Mouse (Mus musculus) megakaryocyte, embryonic 14.5 days (primary cell): ENCODE data around the gene Nrg3.

Experiments
- FLI1 ChIP-seq: IDR thresholded peaks from 2 replicates; pipeline ENCODE4 v1.6.1; 2012; ENCODE audit warnings: low read length, inconsistent platforms, mixed read lengths
- GATA1 ChIP-seq: IDR thresholded peaks from 3 replicates; pipeline ENCODE4 v1.6.1; 2012; ENCODE audit warnings: mixed read lengths, low read length, inconsistent platforms, borderline replicate concordance

DNA sequence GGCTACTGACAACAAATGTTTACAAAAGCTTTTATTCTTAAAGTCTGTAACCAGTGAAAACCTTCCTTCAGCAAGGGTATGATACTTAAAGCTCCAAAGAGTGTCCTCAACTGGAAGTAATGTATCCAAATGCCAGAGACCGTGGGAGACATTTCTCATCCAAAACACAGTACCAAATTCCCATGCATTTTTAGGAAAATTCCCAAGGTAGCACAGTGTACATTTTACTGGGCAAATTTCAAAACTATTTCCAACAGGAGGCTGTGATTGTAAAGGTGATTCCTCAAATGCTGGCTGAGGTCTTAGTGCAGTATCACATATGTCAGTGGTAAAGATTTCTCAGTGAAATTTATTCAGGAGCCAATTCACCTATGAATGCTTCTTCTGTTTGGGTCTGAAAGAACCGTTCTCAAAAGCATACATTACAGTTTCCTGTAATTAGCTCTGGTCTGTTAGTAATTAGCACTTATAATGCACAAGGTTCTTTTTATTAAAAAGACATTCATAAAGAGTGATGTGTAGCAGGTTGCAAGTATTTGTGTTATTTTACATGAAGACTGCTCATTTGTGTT is 536.3 kb downstream of the Nrg3 start:
- no peak for TF ChIP-seq GATA1
- no peak for TF ChIP-seq FLI1
